Mouse (Mus musculus): Measurements from ENCODE around the gene T. TPM values are rescaled to one million over a fixed set of nuclear protein-coding genes. Genes with fewer than 3 reads are reported as not detected.

T gene
- polyA plus RNA-seq, 1 experiment from 2014 or later: not detected

GRCm38 (mm10) chr17:8423283-8423682 lies 10.9 kb upstream of the T start:
- Histone ChIP-seq H3K4me3 (ENCODE audit: low read depth, low read length) (no peak overlapping the region), H3K27ac (ENCODE audit: low read length) (no peak overlapping the region), H3K4me1 (ENCODE audit: control insufficient read depth, low read depth, low read length) (no peaks in the 10 kb centered on the region), H3K4me2 (ENCODE audit: low read depth, low read length) (no peak overlapping the region), H3K9me3 (replicated peaks; ENCODE audit: control insufficient read depth, low read length) (no peaks in the 10 kb centered on the region), H3K36me3 (ENCODE audit: control insufficient read depth, insufficient read depth) (no peaks in the 10 kb centered on the region), H3K9ac (ENCODE audit: low read depth, low read length) (no peak overlapping the region), H3K27me3 (ENCODE audit: control insufficient read depth, insufficient read depth, low read depth, low read length) (peaks cover 3% of the 10 kb centered on the region; the same call in 1 of the 2 replicates)
- WGBS (ENCODE audit: insufficient replicate concordance): 44% methylated on average over 2 of the region's 2 CpGs
- no peak for ATAC-seq (ENCODE audit: low read depth)

GRCm38 (mm10) chr17:8429436-8429835 lies 4.8 kb upstream of the T start:
- Histone ChIP-seq H3K9ac (ENCODE audit: low read depth, low read length) (no peak overlapping the region), H3K27ac (ENCODE audit: low read length) (no peak overlapping the region), H3K4me1 (ENCODE audit: control insufficient read depth, low read depth, low read length) (no peaks in the 10 kb centered on the region), H3K9me3 (replicated peaks; ENCODE audit: control insufficient read depth, low read length) (no peaks in the 10 kb centered on the region), H3K27me3 (ENCODE audit: control insufficient read depth, insufficient read depth, low read depth, low read length) (peaks cover 64% of the 10 kb centered on the region), H3K4me3 (ENCODE audit: low read depth, low read length) (no peak overlapping the region), H3K4me2 (ENCODE audit: low read depth, low read length) (no peak overlapping the region), H3K36me3 (ENCODE audit: control insufficient read depth, insufficient read depth) (no peaks in the 10 kb centered on the region)
- no peak for ATAC-seq (ENCODE audit: low read depth)
- 2% methylated on average over 16 of the region's 16 CpGs for WGBS (ENCODE audit: insufficient replicate concordance)

GRCm38 (mm10) chr17:8429896-8430295 lies 4.3 kb upstream of the T start:
- Histone ChIP-seq H3K9ac (ENCODE audit: low read depth, low read length) (no peak overlapping the region), H3K27ac (ENCODE audit: low read length) (no peak overlapping the region), H3K36me3 (ENCODE audit: control insufficient read depth, insufficient read depth) (no peaks in the 10 kb centered on the region), H3K27me3 (ENCODE audit: control insufficient read depth, insufficient read depth, low read depth, low read length) (peaks cover 68% of the 10 kb centered on the region), H3K4me3 (ENCODE audit: low read depth, low read length) (no peak overlapping the region), H3K4me1 (ENCODE audit: control insufficient read depth, low read depth, low read length) (no peaks in the 10 kb centered on the region), H3K9me3 (replicated peaks; ENCODE audit: control insufficient read depth, low read length) (no peaks in the 10 kb centered on the region), H3K4me2 (ENCODE audit: low read depth, low read length) (no peak overlapping the region)
- no peak for ATAC-seq (ENCODE audit: low read depth)
- 4% methylated on average over 5 of the region's 5 CpGs for WGBS (ENCODE audit: insufficient replicate concordance)

GRCm38 (mm10) chr17:8432179-8432800 lies 1.9 kb upstream of the T start:
- ATAC-seq (ENCODE audit: low read depth): no peak
- peaks cover 89% of the 10 kb centered on the region for H3K27me3 ChIP-seq (ENCODE audit: control insufficient read depth, insufficient read depth, low read depth, low read length)
- H3K9ac ChIP-seq (ENCODE audit: low read depth, low read length): no peak overlapping the region
- no peak overlapping the region for H3K4me2 ChIP-seq (ENCODE audit: low read depth, low read length)
- H3K27ac ChIP-seq (ENCODE audit: low read length): no peak overlapping the region
- H3K9me3 ChIP-seq (replicated peaks; ENCODE audit: control insufficient read depth, low read length): no peaks in the 10 kb centered on the region
- no peak overlapping the region for H3K4me3 ChIP-seq (ENCODE audit: low read depth, low read length)
- H3K36me3 ChIP-seq (ENCODE audit: control insufficient read depth, insufficient read depth): no peaks in the 10 kb centered on the region
- WGBS (ENCODE audit: insufficient replicate concordance): 5% methylated on average over 17 of the region's 17 CpGs
- no peaks in the 10 kb centered on the region for H3K4me1 ChIP-seq (ENCODE audit: control insufficient read depth, low read depth, low read length)

GRCm38 (mm10) chr17:8433121-8433977 lies 874 bp upstream of the T start:
- no peak for ATAC-seq (ENCODE audit: low read depth)
- no peaks in the 10 kb centered on the region for H3K9me3 ChIP-seq (replicated peaks; ENCODE audit: control insufficient read depth, low read length)
- 1% methylated on average over 52 of the region's 52 CpGs for WGBS (ENCODE audit: insufficient replicate concordance)
- no peaks in the 10 kb centered on the region for H3K4me1 ChIP-seq (ENCODE audit: control insufficient read depth, low read depth, low read length)
- no peak overlapping the region for H3K9ac ChIP-seq (ENCODE audit: low read depth, low read length)
- no peak overlapping the region for H3K27ac ChIP-seq (ENCODE audit: low read length)
- H3K4me2 ChIP-seq (ENCODE audit: low read depth, low read length): no peak overlapping the region
- H3K27me3 ChIP-seq (ENCODE audit: control insufficient read depth, insufficient read depth, low read depth, low read length): peaks cover 85% of the 10 kb centered on the region
- no peak overlapping the region for H3K4me3 ChIP-seq (ENCODE audit: low read depth, low read length)
- H3K36me3 ChIP-seq (ENCODE audit: control insufficient read depth, insufficient read depth): no peaks in the 10 kb centered on the region

- WGBS (ENCODE audit: insufficient replicate concordance): 21% methylated on average over 7 of the region's 7 CpGs
- no peaks in the 10 kb centered on the region for H3K9me3 ChIP-seq (replicated peaks; ENCODE audit: control insufficient read depth, low read length)
- no peak overlapping the region for H3K9ac ChIP-seq (ENCODE audit: low read depth, low read length)
- no peak overlapping the region for H3K4me2 ChIP-seq (ENCODE audit: low read depth, low read length)
- peaks cover 58% of the 10 kb centered on the region for H3K27me3 ChIP-seq (ENCODE audit: control insufficient read depth, insufficient read depth, low read depth, low read length)
- ATAC-seq (ENCODE audit: low read depth): no peak
- H3K36me3 ChIP-seq (ENCODE audit: control insufficient read depth, insufficient read depth): no peaks in the 10 kb centered on the region
- no peak overlapping the region for H3K27ac ChIP-seq (ENCODE audit: low read length)
- H3K4me1 ChIP-seq (ENCODE audit: control insufficient read depth, low read depth, low read length): no peaks in the 10 kb centered on the region
- no peak overlapping the region for H3K4me3 ChIP-seq (ENCODE audit: low read depth, low read length)
Observed at GRCm38 (mm10) chr17:8436184-8436583, 2.0 kb downstream of the T start.

GRCm38 (mm10) chr17:8444062-8444461 lies 9.8 kb downstream of the T start:
- no peak overlapping the region for H3K4me3 ChIP-seq (ENCODE audit: low read depth, low read length)
- peaks cover 3% of the 10 kb centered on the region; the same call in 1 of the 2 replicates for H3K27me3 ChIP-seq (ENCODE audit: control insufficient read depth, insufficient read depth, low read depth, low read length)
- WGBS (ENCODE audit: insufficient replicate concordance): 38% methylated on average over 3 of the region's 3 CpGs
- no peak overlapping the region for H3K27ac ChIP-seq (ENCODE audit: low read length)
- H3K9me3 ChIP-seq (replicated peaks; ENCODE audit: control insufficient read depth, low read length): no peaks in the 10 kb centered on the region
- H3K4me1 ChIP-seq (ENCODE audit: control insufficient read depth, low read depth, low read length): no peaks in the 10 kb centered on the region
- no peaks in the 10 kb centered on the region for H3K36me3 ChIP-seq (ENCODE audit: control insufficient read depth, insufficient read depth)
- no peak overlapping the region for H3K4me2 ChIP-seq (ENCODE audit: low read depth, low read length)
- no peak overlapping the region for H3K9ac ChIP-seq (ENCODE audit: low read depth, low read length)
- ATAC-seq (ENCODE audit: low read depth): no peak

- Histone ChIP-seq H3K9ac (ENCODE audit: low read depth, low read length) (no peak overlapping the region), H3K4me2 (ENCODE audit: low read depth, low read length) (no peak overlapping the region), H3K36me3 (ENCODE audit: control insufficient read depth, insufficient read depth) (no peaks in the 10 kb centered on the region), H3K4me3 (ENCODE audit: low read depth, low read length) (no peak overlapping the region), H3K4me1 (ENCODE audit: control insufficient read depth, low read depth, low read length) (no peaks in the 10 kb centered on the region), H3K27me3 (ENCODE audit: control insufficient read depth, insufficient read depth, low read depth, low read length) (no peaks in the 10 kb centered on the region), H3K9me3 (replicated peaks; ENCODE audit: control insufficient read depth, low read length) (no peaks in the 10 kb centered on the region), H3K27ac (ENCODE audit: low read length) (no peak overlapping the region)
- no peak for ATAC-seq (ENCODE audit: low read depth)
- WGBS (ENCODE audit: insufficient replicate concordance): 40% methylated on average over 9 of the region's 9 CpGs
Observed at GRCm38 (mm10) chr17:8447676-8448192, 13.5 kb downstream of the T start.

- H3K27ac ChIP-seq (ENCODE audit: low read length): no peak overlapping the region
- H3K9ac ChIP-seq (ENCODE audit: low read depth, low read length): no peak overlapping the region
- no peaks in the 10 kb centered on the region for H3K27me3 ChIP-seq (ENCODE audit: control insufficient read depth, insufficient read depth, low read depth, low read length)
- 59% methylated on average over 3 of the region's 3 CpGs for WGBS (ENCODE audit: insufficient replicate concordance)
- no peaks in the 10 kb centered on the region for H3K4me1 ChIP-seq (ENCODE audit: control insufficient read depth, low read depth, low read length)
- ATAC-seq (ENCODE audit: low read depth): no peak
- no peak overlapping the region for H3K4me3 ChIP-seq (ENCODE audit: low read depth, low read length)
- no peaks in the 10 kb centered on the region for H3K9me3 ChIP-seq (replicated peaks; ENCODE audit: control insufficient read depth, low read length)
- H3K4me2 ChIP-seq (ENCODE audit: low read depth, low read length): no peak overlapping the region
- H3K36me3 ChIP-seq (ENCODE audit: control insufficient read depth, insufficient read depth): no peaks in the 10 kb centered on the region
Observed at GRCm38 (mm10) chr17:8448324-8448723, 14.1 kb downstream of the T start.

Measured in liver, embryonic 16.5 days (tissue).